Mouse (Mus musculus): ENCODE measurements around the gene Zfp966. TPM values are rescaled to one million over a fixed set of nuclear protein-coding genes. Genes with fewer than 3 reads are reported as not detected.
"Not testable (repeated sequence)": the region's sequence is repeated elsewhere in the genome, so short reads cannot be mapped to it uniquely, and the experiment has no call there.

Zfp966 gene
- polyA plus RNA-seq (2015; fragmentation: Nextera tagmentation; extraction: Ambion mirVana) = 4.5 TPM in 2 replicates

DNA sequence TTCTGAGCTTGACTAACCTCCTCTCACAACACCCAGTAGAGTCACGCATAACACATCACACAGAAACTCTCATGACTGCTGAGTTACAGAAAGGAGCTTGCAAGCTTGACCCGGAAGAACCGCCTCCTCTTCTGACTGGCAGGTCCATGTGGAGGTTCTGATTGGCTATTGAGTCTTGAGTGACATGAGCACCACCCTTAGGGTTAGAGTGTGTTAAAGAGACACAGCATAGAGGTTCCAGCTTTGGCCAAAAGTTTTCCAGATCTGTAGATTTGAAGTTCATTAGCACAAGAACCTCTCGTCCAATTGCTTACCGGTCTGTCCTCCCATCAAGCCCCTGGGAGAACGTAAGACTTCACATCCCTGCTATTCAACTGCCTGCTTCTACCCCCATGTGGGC is at the start of gene Zfp966:
Gene Zfp966, minus strand, starts transcription at position 101 of the 400 bp plus-strand sequence.
- H3K4me1 ChIP-seq (ENCODE audit: insufficient read depth, low read length); ATAC-seq (ENCODE audit: low FRiP score, low TSS enrichment); H3K27ac ChIP-seq (ENCODE audit: low read length); H3K9ac ChIP-seq (replicated peaks; ENCODE audit: low read length); H3K9me3 ChIP-seq (ENCODE audit: low read length); H3K36me3 ChIP-seq (ENCODE audit: insufficient read depth, low read length); H3K4me3 ChIP-seq (ENCODE audit: low read length); H3K27me3 ChIP-seq (ENCODE audit: insufficient read depth, low read length); H3K4me2 ChIP-seq (replicated peaks; ENCODE audit: low read depth, low read length): not testable (repeated sequence)
- no CpG with 5 or more reads among the region's 6 CpGs for WGBS

DNA sequence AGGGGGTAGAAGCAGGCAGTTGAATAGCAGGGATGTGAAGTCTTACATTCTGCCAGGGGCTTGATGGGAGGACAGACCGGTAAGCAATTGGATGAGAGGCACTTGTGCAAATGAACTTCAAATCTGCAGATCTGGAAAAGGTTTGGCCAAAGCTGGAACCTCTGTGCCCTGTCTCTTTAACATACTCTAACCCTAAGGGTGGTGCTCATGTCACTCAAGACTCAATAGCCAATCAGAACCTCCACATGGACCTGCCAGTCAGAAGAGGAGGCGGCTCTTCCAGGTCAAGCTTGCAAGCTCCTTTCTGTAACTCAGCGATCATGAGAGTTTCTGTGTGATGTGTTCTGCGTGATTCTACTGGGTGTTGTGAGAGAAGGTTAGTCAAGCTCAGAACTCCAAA is 34.1 kb upstream of the Zfp966 start, which contains the start of gene Gm2026:
Gene Gm2026, plus strand, starts transcription at position 301 of the 400 bp plus-strand sequence.
- not testable (repeated sequence) for H3K27ac ChIP-seq (ENCODE audit: low read length); H3K4me1 ChIP-seq (ENCODE audit: insufficient read depth, low read length); H3K4me2 ChIP-seq (replicated peaks; ENCODE audit: low read depth, low read length); H3K27me3 ChIP-seq (ENCODE audit: insufficient read depth, low read length); H3K9me3 ChIP-seq (ENCODE audit: low read length); H3K36me3 ChIP-seq (ENCODE audit: insufficient read depth, low read length); H3K4me3 ChIP-seq (ENCODE audit: low read length); H3K9ac ChIP-seq (replicated peaks; ENCODE audit: low read length); ATAC-seq (ENCODE audit: low FRiP score, low TSS enrichment)
- no CpG with 5 or more reads among the region's 4 CpGs for WGBS

DNA sequence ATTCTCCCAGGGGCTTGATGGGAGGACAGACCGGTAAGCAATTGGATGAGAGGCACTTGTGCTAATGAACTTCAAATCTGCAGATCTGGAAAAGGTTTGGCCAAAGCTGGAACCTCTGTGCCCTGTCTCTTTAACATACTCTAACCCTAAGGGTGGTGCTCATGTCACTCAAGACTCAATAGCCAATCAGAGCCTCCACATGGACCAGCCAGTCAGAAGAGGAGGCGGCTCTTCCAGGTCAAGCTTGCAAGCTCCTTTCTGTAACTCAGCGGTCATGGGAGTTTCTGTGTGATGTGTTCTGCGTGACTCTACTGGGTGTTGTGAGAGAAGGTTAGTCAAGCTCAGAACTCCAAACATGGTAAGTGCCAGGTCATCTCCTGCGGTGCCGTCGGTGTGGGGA is 61.9 kb downstream of the Zfp966 start, which contains the start of gene Gm6710:
Gene Gm6710, plus strand, starts transcription at position 196 of the 400 bp plus-strand sequence.
- not testable (repeated sequence) for H3K9ac ChIP-seq (replicated peaks; ENCODE audit: low read length); ATAC-seq (ENCODE audit: low FRiP score, low TSS enrichment); H3K9me3 ChIP-seq (ENCODE audit: low read length); H3K4me1 ChIP-seq (ENCODE audit: insufficient read depth, low read length); H3K4me2 ChIP-seq (replicated peaks; ENCODE audit: low read depth, low read length); H3K27me3 ChIP-seq (ENCODE audit: insufficient read depth, low read length); H3K36me3 ChIP-seq (ENCODE audit: insufficient read depth, low read length); H3K27ac ChIP-seq (ENCODE audit: low read length); H3K4me3 ChIP-seq (ENCODE audit: low read length)
- no CpG with 5 or more reads among the region's 7 CpGs for WGBS

Other genes starting within 250 kb of the Zfp966 start
- gene Zfp969, start 227.5 kb downstream of the Zfp966 start, polyA plus RNA-seq (2015; fragmentation: Nextera tagmentation; extraction: Ambion mirVana) = 17.9 and 20.1 TPM in 2 replicates
- not detected in 2 replicates for gene Gm2007, start 189.6 kb downstream of the Zfp966 start, polyA plus RNA-seq (2015; fragmentation: Nextera tagmentation; extraction: Ambion mirVana)
- gene Gm14288, start 130.0 kb downstream of the Zfp966 start, polyA plus RNA-seq (2015; fragmentation: Nextera tagmentation; extraction: Ambion mirVana) = 1.3 and 2.0 TPM in 2 replicates
- gene Gm6710, start 61.9 kb downstream of the Zfp966 start, polyA plus RNA-seq (2015; fragmentation: Nextera tagmentation; extraction: Ambion mirVana) = 19.4 and 23.2 TPM in 2 replicates
- 22.9 and 31.4 TPM in 2 replicates for gene Gm2026, start 34.2 kb upstream of the Zfp966 start, polyA plus RNA-seq (2015; fragmentation: Nextera tagmentation; extraction: Ambion mirVana)
- gene Gm2004, start 218.7 kb upstream of the Zfp966 start, polyA plus RNA-seq (2015; fragmentation: Nextera tagmentation; extraction: Ambion mirVana) = 1.5 and 3.6 TPM in 2 replicates

Data from kidney, embryonic 16.5 days (tissue).